Mouse (Mus musculus) erythroblast, embryonic 14.5 days (primary cell): ENCODE results near the gene Fgf22.

Source experiments
- GATA1 ChIP-seq: IDR thresholded peaks from 2 replicates; pipeline ENCODE4 v1.6.1; 2012; ENCODE audit warnings: low read length, inconsistent platforms, mixed read lengths
- TAL1 ChIP-seq: IDR thresholded peaks from 3 replicates; pipeline ENCODE4 v1.6.1; 2012; ENCODE audit warnings: low read length, inconsistent platforms, mixed read lengths

DNA sequence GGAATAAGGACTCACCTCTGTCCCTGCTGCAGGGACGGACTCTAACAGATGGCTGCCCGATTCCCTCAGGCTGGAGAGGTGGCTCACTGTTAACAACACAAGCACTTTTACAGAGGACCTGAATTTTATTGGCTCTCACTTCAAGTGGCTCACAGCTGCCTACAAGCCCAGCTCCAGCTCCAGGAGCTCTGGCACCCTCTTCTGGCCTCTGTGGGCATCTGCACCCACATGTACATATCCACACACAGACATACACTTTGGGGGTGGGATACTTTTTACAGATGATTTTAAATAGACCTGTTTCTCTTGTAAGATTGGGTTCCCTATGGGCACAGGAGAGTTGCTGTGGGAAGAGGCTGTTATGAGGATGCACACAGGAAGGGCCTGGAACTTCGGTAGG, 17.4 kb downstream of the Fgf22 start:
- no peak for TF ChIP-seq GATA1
- TF ChIP-seq TAL1: no peak
